Mouse (Mus musculus) right cerebral cortex, postnatal 25 days (tissue): ENCODE measurements around the gene Col6a5.
"Not testable (repeated sequence)": the region's sequence is repeated elsewhere in the genome, so short reads cannot be mapped to it uniquely, and the experiment has no call there.

ENCODE experiments used
- DNase-seq: peaks from one replicate; pipeline ENCODE4 v3.0.0; 2022

Gene Col6a5

GRCm38 (mm10) chr9:105907411-105907810, 53.0 kb downstream of the Col6a5 start:
- DNase-seq = no peak

- DNase-seq = no peak
These were observed 72.9 kb downstream of the Col6a5 start for GRCm38 (mm10) chr9:105887521-105887920.

- no peak for DNase-seq
These were observed 75.6 kb downstream of the Col6a5 start for GRCm38 (mm10) chr9:105884656-105885430.

GRCm38 (mm10) chr9:105880743-105881142, 79.7 kb downstream of the Col6a5 start:
- no peak for DNase-seq

GRCm38 (mm10) chr9:105878365-105879108, 81.9 kb downstream of the Col6a5 start:
- no peak for DNase-seq

- no peak for DNase-seq
These were observed 84.3 kb downstream of the Col6a5 start for GRCm38 (mm10) chr9:105876124-105876523.

- no peak for DNase-seq
These were observed 88.8 kb downstream of the Col6a5 start for GRCm38 (mm10) chr9:105871643-105872042.

- DNase-seq = peak; percentile 65
These were observed 102.7 kb downstream of the Col6a5 start for GRCm38 (mm10) chr9:105857773-105858172.

GRCm38 (mm10) chr9:105852778-105853065, 107.7 kb downstream of the Col6a5 start:
- DNase-seq = no peak

GRCm38 (mm10) chr9:105852015-105852777, 108.2 kb downstream of the Col6a5 start:
- DNase-seq = no peak

GRCm38 (mm10) chr9:105851011-105851410, 109.4 kb downstream of the Col6a5 start:
- DNase-seq = no peak

- DNase-seq = no peak
These were observed 112.0 kb downstream of the Col6a5 start for GRCm38 (mm10) chr9:105848396-105848795.

- DNase-seq = no peak
These were observed 113.2 kb downstream of the Col6a5 start for GRCm38 (mm10) chr9:105847261-105847660.

GRCm38 (mm10) chr9:105841386-105841785, 119.1 kb downstream of the Col6a5 start:
- DNase-seq = not testable (repeated sequence)

GRCm38 (mm10) chr9:105839147-105839515, 121.3 kb downstream of the Col6a5 start:
- no peak for DNase-seq

GRCm38 (mm10) chr9:105838396-105839146, 121.9 kb downstream of the Col6a5 start:
- DNase-seq = no peak

- no peak for DNase-seq
These were observed 124.9 kb downstream of the Col6a5 start for GRCm38 (mm10) chr9:105835587-105835986.

GRCm38 (mm10) chr9:105834799-105835198, 125.6 kb downstream of the Col6a5 start:
- no peak for DNase-seq

GRCm38 (mm10) chr9:105831291-105831690, 129.2 kb downstream of the Col6a5 start:
- no peak for DNase-seq

- DNase-seq = no peak
These were observed 132.6 kb downstream of the Col6a5 start, which contains the start of gene Col6a6 for GRCm38 (mm10) chr9:105827791-105828385. Col6a6 (minus strand) TSS chr9:105828160.

- DNase-seq = no peak
These were observed 133.3 kb downstream of the Col6a5 start for GRCm38 (mm10) chr9:105827076-105827647.

- no peak for DNase-seq
These were observed 139.7 kb downstream of the Col6a5 start for GRCm38 (mm10) chr9:105820711-105821110.
